Mouse (Mus musculus): ENCODE measurements around the gene Gm11596.
A peak's percentile ranks its signal among the peaks of the same experiment; 100 is the strongest.
"Not testable (repeated sequence)": the region's sequence is repeated elsewhere in the genome, so short reads cannot be mapped to it uniquely, and the experiment has no call there.

Gm11596 gene

DNA sequence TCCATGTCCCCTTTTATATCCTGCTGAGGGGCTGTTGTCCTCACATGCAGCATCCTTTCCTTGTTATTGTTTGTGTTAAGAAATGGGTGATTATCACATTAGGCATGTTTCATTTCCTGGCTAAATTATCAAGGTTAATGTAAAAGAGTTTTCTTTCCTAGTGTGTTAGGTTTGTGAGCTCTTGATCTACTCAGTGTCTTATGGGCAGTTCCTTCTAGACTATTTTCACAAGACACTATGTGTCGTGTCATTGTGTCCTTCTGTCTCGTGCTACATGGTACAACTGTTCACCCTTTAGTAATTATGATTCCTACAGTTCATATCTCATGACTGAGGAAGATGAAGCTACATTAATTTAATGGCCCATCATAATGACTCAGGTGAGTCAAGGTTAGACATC is at the start of gene Gm11596:
Gm11596 (minus strand) TSS at position 101 of the 400 bp plus-strand sequence.
- no peak for DNase-seq (ENCODE audit: extremely low spot score, low spot score)

- no peak for DNase-seq (ENCODE audit: extremely low spot score, low spot score)
These were observed 48.9 kb upstream of the Gm11596 start for GRCm38 (mm10) chr11:99842185-99842584.

- no peak for DNase-seq (ENCODE audit: extremely low spot score, low spot score)
These were observed 44.7 kb upstream of the Gm11596 start, which contains the start of gene 2300003K06Rik for GRCm38 (mm10) chr11:99837966-99838365. Gene 2300003K06Rik, minus strand, starts transcription at chr11:99838066.

DNA sequence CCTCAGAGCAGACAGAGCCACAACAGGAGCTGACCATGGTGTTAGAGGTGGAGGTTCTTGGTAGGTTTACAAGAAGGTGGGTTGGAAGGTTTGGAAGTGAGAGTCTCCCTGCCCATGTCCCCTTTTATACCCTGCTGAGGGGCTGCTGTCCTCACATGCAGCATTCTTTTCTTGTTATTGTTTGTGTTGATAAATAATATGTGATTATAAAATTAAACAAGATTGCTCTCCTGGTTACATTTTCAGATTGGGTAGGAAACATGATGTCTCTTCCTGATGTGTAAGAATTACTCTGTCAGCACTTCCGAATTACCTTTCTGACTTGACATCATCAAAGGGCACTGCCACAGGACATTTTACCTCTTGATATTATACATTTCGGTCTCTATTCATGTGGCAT is 22.3 kb upstream of the Gm11596 start, which contains the start of gene Gm11564:
Gm11564 (minus strand) TSS at position 101 of the 400 bp plus-strand sequence.
- DNase-seq (ENCODE audit: extremely low spot score, low spot score): not testable (repeated sequence)

GRCm38 (mm10) chr11:99809792-99810191 is 16.5 kb upstream of the Gm11596 start, which contains the start of gene Krtap4-13:
Gene Krtap4-13, minus strand, starts transcription at chr11:99809892.
- not testable (repeated sequence) for DNase-seq (ENCODE audit: extremely low spot score, low spot score)

DNA sequence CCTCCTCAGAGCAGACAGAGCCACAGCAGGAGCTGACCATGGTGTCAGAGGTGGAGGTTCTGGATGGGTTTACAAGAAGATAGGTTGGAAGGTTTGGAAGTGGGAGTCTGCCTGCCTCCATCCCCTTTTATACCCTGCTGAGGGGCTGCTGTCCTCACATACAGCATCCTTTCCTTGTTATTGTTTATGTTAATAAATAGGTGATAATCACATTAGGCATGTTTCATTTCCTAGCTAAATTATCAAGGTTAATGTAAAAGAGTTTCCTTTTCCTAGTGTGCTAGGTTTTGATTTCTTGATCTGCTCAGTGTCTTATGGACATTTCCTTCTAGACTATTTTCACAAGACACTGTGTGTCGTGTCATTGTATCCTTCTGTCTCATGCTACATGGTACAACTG is 11.1 kb upstream of the Gm11596 start, which contains the start of gene Gm11554:
Gm11554 (minus strand) TSS at position 101 of the 400 bp plus-strand sequence.
- DNase-seq (ENCODE audit: extremely low spot score, low spot score): not testable (repeated sequence)

DNA sequence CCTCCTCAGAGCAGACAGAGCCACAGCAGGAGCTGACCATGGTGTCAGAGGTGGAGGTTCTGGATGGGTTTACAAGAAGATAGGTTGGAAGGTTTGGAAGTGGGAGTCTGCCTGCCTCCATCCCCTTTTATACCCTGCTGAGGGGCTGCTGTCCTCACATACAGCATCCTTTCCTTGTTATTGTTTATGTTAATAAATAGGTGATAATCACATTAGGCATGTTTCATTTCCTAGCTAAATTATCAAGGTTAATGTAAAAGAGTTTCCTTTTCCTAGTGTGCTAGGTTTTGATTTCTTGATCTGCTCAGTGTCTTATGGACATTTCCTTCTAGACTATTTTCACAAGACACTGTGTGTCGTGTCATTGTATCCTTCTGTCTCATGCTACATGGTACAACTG is 5.6 kb upstream of the Gm11596 start, which contains the start of gene Gm11569:
Gm11569 (minus strand) TSS at position 101 of the 400 bp plus-strand sequence.
- DNase-seq (ENCODE audit: extremely low spot score, low spot score): not testable (repeated sequence)

DNA sequence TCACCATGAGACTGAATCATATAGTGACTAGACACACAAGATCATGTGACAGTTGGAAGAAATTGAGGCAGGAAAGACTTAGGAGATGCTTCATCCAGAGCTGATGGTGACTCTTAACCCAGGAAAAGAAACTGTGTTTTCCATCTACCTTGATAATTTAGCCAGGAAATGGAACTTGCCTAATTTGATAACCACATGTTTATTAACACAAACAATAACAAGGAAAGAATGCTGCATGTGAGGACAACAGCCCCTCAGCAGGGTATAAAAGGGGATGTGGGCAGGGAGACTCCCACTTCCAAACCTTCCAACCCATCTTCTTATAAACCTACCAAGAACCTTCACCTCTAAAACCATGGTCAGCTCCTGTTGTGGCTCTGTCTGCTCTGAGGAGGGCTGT is 8.4 kb downstream of the Gm11596 start, which contains the start of gene Krtap4-9:
Krtap4-9 (plus strand) TSS at position 301 of the 400 bp plus-strand sequence.
- not testable (repeated sequence) for DNase-seq (ENCODE audit: extremely low spot score, low spot score)

DNA sequence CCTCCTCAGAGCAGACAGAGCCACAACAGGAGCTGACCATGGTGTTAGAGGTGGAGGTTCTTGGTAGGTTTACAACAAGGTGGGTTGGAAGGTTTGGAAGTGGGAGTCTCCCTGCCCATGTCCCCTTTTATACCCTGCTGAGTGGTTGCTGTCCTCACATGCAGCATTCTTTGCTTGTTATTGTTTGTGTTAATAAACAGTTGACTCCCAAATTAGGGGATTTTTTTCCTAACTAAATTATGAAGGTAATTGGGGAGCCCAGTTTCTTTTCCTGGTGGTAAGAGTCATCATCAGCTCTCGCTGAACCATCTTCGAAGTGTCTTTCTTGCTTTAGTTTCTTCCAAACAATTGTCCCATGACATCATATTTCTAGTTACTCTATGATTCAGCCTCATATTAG is 12.7 kb downstream of the Gm11596 start, which contains the start of gene Krtap4-8:
Krtap4-8 (minus strand) TSS at position 101 of the 400 bp plus-strand sequence.
- no peak for DNase-seq (ENCODE audit: extremely low spot score, low spot score)

GRCm38 (mm10) chr11:99778401-99778800 is 14.9 kb downstream of the Gm11596 start:
- peak; percentile 38 for DNase-seq (ENCODE audit: extremely low spot score, low spot score)

GRCm38 (mm10) chr11:99772813-99773212 is 20.5 kb downstream of the Gm11596 start, which contains the start of gene Gm11595:
Gene Gm11595, minus strand, starts transcription at chr11:99772913.
- DNase-seq (ENCODE audit: extremely low spot score, low spot score): not testable (repeated sequence)

GRCm38 (mm10) chr11:99768410-99768809 is 24.9 kb downstream of the Gm11596 start:
- no peak for DNase-seq (ENCODE audit: extremely low spot score, low spot score)

DNA sequence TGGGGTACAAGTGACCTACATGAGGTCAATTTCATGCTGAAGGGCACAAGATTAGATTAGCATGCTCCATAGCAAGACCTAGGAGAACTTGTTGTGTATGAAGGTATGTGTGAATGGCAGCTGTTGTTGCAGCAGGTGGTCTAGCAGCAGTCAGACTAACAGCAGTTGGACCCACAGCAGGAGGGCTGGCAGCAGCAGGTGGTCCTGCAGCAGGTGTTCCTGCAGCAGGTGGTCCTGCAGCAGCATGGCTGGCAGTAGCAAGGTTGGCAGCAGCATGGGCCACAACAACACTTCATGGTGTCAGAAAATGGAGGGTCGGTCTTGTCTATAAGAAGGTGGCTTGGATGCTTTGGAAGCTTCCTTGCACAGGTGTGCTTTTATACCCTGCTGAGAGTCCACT is 34.4 kb downstream of the Gm11596 start:
- DNase-seq (ENCODE audit: extremely low spot score, low spot score): no peak

GRCm38 (mm10) chr11:99743985-99744384 is 49.3 kb downstream of the Gm11596 start:
- no peak for DNase-seq (ENCODE audit: extremely low spot score, low spot score)
